Mouse (Mus musculus): Measurements from ENCODE around the gene Ankrd40. TPM values are rescaled to one million over a fixed set of nuclear protein-coding genes. Genes with fewer than 3 reads are reported as not detected.

Ankrd40 gene
- polyA plus RNA-seq, 1 experiment = 40.6 TPM

GRCm38 (mm10) chr11:94369981-94370380 lies 42.2 kb downstream of the Ankrd40 start:
- Histone ChIP-seq H3K9me3 (peaks cover 18% of the 10 kb centered on the region), H3K36me3 (replicated peaks; ENCODE audit: low read length) (no peaks in the 10 kb centered on the region)

DNA sequence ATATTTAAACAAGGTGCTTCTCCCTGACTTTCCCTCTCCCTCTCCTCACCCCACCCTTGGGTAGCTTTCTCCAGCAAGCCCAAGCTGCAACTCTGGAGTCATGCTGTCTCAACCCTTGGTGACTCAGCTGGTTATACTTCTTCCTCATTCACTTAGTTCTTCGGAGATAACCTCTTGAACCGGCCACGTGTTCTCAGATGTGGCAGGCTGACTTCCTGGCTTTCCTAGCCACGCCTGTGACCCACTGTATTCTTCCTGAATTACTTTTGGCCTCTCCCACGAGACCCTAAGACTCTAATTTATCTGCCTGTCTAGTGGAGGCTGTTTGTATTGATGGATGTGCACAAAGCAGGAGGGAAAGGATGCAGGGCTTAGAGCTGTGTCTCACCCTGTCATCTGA lies 43.0 kb downstream of the Ankrd40 start:
- no peaks in the 10 kb centered on the region for H3K36me3 ChIP-seq (replicated peaks; ENCODE audit: low read length)
- peaks cover 76% of the 10 kb centered on the region for H3K27me3 ChIP-seq (replicated peaks)
- peak overlapping the region; percentile 15 for H3K4me3 ChIP-seq (replicated peaks)
- peaks cover 37% of the 10 kb centered on the region for H3K4me1 ChIP-seq
- peaks cover 14% of the 10 kb centered on the region for H3K9me3 ChIP-seq
- TF ChIP-seq GATA1 (IDR thresholded peaks at IDR 0.05; ENCODE audit: borderline replicate concordance, low read length) (no peak), FLI1 (IDR thresholded peaks at IDR 0.05; ENCODE audit: low read length) (no peak)

More at GRCm38 (mm10) chr11:94369981-94370380, 42.2 kb downstream of the Ankrd40 start:
- no peak overlapping the region for H3K4me3 ChIP-seq (replicated peaks)
- no peak for TF ChIP-seq FLI1 (IDR thresholded peaks at IDR 0.05; ENCODE audit: low read length)
- no peak for TF ChIP-seq GATA1 (IDR thresholded peaks at IDR 0.05; ENCODE audit: borderline replicate concordance, low read length)
- H3K27me3 ChIP-seq (replicated peaks) = peaks cover 75% of the 10 kb centered on the region
- peaks cover 37% of the 10 kb centered on the region for H3K4me1 ChIP-seq

- Histone ChIP-seq H3K4me3 (replicated peaks) (no peak overlapping the region), H3K27me3 (replicated peaks) (peaks cover 66% of the 10 kb centered on the region), H3K36me3 (replicated peaks; ENCODE audit: low read length) (no peaks in the 10 kb centered on the region), H3K4me1 (peaks cover 41% of the 10 kb centered on the region), H3K9me3 (no peaks in the 10 kb centered on the region)
- TF ChIP-seq GATA1 (IDR thresholded peaks at IDR 0.05; ENCODE audit: borderline replicate concordance, low read length) (no peak), FLI1 (IDR thresholded peaks at IDR 0.05; ENCODE audit: low read length) (no peak)
These were observed 46.6 kb downstream of the Ankrd40 start for GRCm38 (mm10) chr11:94374276-94374948.

GRCm38 (mm10) chr11:94379061-94379460 lies 51.3 kb downstream of the Ankrd40 start:
- H3K4me1 ChIP-seq = peaks cover 6% of the 10 kb centered on the region
- H3K27me3 ChIP-seq (replicated peaks) = peaks cover 74% of the 10 kb centered on the region
- H3K4me3 ChIP-seq (replicated peaks) = no peak overlapping the region
- no peaks in the 10 kb centered on the region for H3K36me3 ChIP-seq (replicated peaks; ENCODE audit: low read length)
- no peaks in the 10 kb centered on the region for H3K9me3 ChIP-seq
- no peak for TF ChIP-seq FLI1 (IDR thresholded peaks at IDR 0.05; ENCODE audit: low read length)
- TF ChIP-seq GATA1 (IDR thresholded peaks at IDR 0.05; ENCODE audit: borderline replicate concordance, low read length) = no peak

DNA sequence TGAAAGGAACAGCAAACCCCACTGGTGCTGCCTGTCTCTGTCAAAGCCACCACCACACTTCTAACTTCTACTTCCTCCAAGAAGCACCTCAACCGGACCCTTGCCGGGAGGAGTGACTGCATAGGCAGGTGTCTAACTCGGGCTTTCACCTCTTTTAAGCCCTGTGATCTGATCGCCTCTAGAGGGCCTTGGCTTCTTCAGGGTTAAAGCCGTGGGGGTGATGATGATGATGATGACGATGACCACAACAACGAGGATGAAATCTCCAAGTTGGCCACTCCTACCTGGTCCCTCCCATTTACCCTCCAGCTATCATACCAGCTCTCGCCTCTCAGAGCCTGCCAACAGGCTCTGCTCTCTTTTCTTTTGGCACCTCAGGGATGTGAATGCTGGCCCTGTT lies 51.9 kb downstream of the Ankrd40 start:
- no peak for TF ChIP-seq GATA1 (IDR thresholded peaks at IDR 0.05; ENCODE audit: borderline replicate concordance, low read length)
- no peak for TF ChIP-seq FLI1 (IDR thresholded peaks at IDR 0.05; ENCODE audit: low read length)
- Histone ChIP-seq H3K4me1 (peaks cover 4% of the 10 kb centered on the region; the same call in 1 of the 2 replicates), H3K27me3 (replicated peaks) (peaks cover 73% of the 10 kb centered on the region), H3K36me3 (replicated peaks; ENCODE audit: low read length) (no peaks in the 10 kb centered on the region), H3K9me3 (no peaks in the 10 kb centered on the region), H3K4me3 (replicated peaks) (no peak overlapping the region)

DNA sequence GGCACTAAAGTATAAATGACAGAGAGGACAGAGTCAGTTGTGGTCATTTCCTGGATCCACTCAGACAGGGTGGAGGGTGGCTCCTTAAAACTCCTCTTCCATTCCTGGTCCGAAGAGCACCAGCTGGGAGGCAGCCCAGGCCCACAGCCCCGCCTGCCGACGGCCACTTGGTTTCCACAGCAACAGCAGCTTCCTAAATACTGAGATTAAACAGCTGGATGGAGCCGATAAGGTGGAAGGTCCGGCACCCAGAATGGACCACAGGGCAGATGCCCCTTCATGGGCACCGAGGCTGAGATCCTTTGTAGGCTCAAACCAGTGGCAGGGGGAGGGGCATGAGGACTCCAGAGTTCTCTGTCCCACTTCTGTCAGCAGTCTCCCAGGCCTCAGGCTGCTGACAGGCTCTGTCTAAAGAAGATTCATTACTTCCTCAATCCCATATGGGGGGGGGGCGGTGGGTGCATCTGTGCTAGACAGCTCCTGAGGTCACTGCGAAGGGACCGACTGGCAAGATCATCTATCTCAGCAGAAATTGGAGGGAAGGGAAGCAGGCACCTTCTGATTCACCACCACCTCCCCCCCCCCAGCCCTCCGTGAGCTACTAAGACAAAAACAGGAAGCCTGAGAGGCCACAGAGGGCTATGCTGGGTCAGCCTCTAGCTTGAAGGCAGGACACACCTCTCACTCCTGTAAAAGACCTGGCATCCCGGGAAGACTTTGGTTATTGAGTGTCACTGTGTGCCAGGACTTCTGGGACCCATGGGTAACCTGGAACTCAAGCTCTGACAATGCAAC lies 58.4 kb downstream of the Ankrd40 start:
- peaks cover 82% of the 10 kb centered on the region for H3K27me3 ChIP-seq (replicated peaks)
- TF ChIP-seq GATA1 (IDR thresholded peaks at IDR 0.05; ENCODE audit: borderline replicate concordance, low read length) (no peak), FLI1 (IDR thresholded peaks at IDR 0.05; ENCODE audit: low read length) (no peak)
- H3K36me3 ChIP-seq (replicated peaks; ENCODE audit: low read length) = no peaks in the 10 kb centered on the region
- H3K4me1 ChIP-seq = peaks cover 20% of the 10 kb centered on the region
- peak overlapping the region; percentile 86 for H3K4me3 ChIP-seq (replicated peaks)
- no peaks in the 10 kb centered on the region for H3K9me3 ChIP-seq

DNA sequence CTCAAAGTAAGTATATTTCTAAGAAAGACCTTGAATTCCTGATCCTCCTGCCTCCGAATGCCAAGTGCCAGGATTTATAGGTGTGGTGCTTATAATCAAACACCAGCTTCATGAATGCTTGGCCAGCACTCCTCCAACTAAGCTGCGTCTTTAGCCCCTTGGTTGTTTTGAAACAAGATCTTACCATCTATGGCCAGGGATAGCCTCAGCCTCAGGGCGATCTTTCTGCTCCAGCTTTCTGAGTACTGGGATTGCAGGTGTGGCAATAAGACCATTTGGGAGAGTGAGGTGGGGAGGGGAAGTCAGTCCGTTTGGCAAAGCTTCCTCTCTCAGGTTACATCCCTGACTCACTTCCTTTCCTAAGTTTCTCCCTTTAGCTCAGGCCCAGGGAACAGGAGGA lies 60.0 kb downstream of the Ankrd40 start:
- peaks cover 27% of the 10 kb centered on the region for H3K4me1 ChIP-seq
- H3K9me3 ChIP-seq = no peaks in the 10 kb centered on the region
- peaks cover 82% of the 10 kb centered on the region for H3K27me3 ChIP-seq (replicated peaks)
- TF ChIP-seq GATA1 (IDR thresholded peaks at IDR 0.05; ENCODE audit: borderline replicate concordance, low read length) (no peak), FLI1 (IDR thresholded peaks at IDR 0.05; ENCODE audit: low read length) (no peak)
- H3K4me3 ChIP-seq (replicated peaks) = no peak overlapping the region
- H3K36me3 ChIP-seq (replicated peaks; ENCODE audit: low read length) = no peaks in the 10 kb centered on the region

DNA sequence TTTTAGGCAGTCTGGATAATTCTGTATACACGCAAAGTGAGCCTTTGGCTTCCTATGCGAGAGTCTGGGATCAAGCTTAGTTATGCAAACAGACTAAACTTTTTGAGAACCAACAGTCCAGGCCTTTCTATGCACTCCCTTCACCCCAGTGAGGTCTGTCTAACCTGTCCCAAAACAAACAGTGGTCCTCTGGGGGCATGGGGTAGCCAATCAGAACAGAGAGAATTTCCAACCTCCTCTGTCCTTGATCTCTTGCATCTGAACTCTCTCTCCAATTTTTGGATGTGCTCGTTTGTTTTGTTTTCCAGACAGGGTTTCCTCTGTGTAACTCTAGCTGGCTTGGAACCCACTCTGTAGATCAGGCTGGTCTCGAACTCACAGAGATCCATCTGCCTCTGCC lies 61.2 kb downstream of the Ankrd40 start:
- Histone ChIP-seq H3K4me3 (replicated peaks) (no peak overlapping the region), H3K27me3 (replicated peaks) (peaks cover 79% of the 10 kb centered on the region), H3K9me3 (no peaks in the 10 kb centered on the region), H3K4me1 (peaks cover 30% of the 10 kb centered on the region), H3K36me3 (replicated peaks; ENCODE audit: low read length) (no peaks in the 10 kb centered on the region)
- TF ChIP-seq GATA1 (IDR thresholded peaks at IDR 0.05; ENCODE audit: borderline replicate concordance, low read length) = no peak
- TF ChIP-seq FLI1 (IDR thresholded peaks at IDR 0.05; ENCODE audit: low read length) = no peak

GRCm38 (mm10) chr11:94389724-94390396 lies 62.1 kb downstream of the Ankrd40 start:
- TF ChIP-seq GATA1 (IDR thresholded peaks at IDR 0.05; ENCODE audit: borderline replicate concordance, low read length) (no peak), FLI1 (IDR thresholded peaks at IDR 0.05; ENCODE audit: low read length) (no peak)
- Histone ChIP-seq H3K9me3 (no peaks in the 10 kb centered on the region), H3K27me3 (replicated peaks) (peaks cover 80% of the 10 kb centered on the region), H3K4me1 (peaks cover 33% of the 10 kb centered on the region), H3K36me3 (replicated peaks; ENCODE audit: low read length) (no peaks in the 10 kb centered on the region), H3K4me3 (replicated peaks) (no peak overlapping the region)

All from megakaryocyte, embryonic 14.5 days (primary cell).